Mouse (Mus musculus): ENCODE data around the gene Clic6. TPM values are rescaled to one million over a fixed set of nuclear protein-coding genes. Genes with fewer than 3 reads are reported as not detected.

Clic6 gene
- polyA plus RNA-seq, 1 experiment = 3.6 TPM

DNA sequence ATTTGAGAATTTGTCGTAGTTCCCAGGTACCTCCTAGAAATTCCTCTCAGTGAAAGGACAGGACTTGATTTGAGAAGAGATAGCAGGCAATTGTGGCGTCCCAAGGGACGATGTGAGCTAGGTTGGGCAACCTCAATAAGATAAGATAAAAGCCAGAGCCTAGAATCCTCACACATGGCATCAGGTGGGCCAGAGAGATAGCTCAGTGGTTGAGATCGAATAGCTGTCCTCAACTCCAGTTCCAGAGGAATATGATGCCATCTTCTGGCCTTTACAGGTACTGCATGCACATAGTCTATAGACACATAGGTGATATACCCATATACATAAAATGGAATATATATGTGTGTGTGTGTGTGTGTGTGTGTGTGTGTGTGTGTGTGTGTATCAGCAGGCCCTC is 2.0 kb downstream of the Clic6 start:
- no peaks in the 10 kb centered on the region for H3K36me3 ChIP-seq (ENCODE audit: control insufficient read depth, insufficient read depth, low read length)
- H3K4me1 ChIP-seq (ENCODE audit: control insufficient read depth, insufficient read depth, low read length) = no peaks in the 10 kb centered on the region
- WGBS = 70% methylated on average over 4 of the region's 4 CpGs
- peak; percentile 38 for DNase-seq
- no peak for TF ChIP-seq POLR2A (IDR thresholded peaks at IDR 0.05; ENCODE audit: low read depth, low read length)
- peak; percentile 46 for TF ChIP-seq CTCF (conservative IDR thresholded peaks at IDR 0.05; ENCODE audit: insufficient read depth, insufficient read length, low read depth, low read length)
- H3K4me3 ChIP-seq (ENCODE audit: insufficient read depth, low read depth, low read length) = no peak overlapping the region
- no peaks in the 10 kb centered on the region for H3K27me3 ChIP-seq (replicated peaks; ENCODE audit: control insufficient read depth, insufficient read depth, low read length)
- H3K27ac ChIP-seq (ENCODE audit: insufficient read depth, low read depth, low read length) = no peak overlapping the region

DNA sequence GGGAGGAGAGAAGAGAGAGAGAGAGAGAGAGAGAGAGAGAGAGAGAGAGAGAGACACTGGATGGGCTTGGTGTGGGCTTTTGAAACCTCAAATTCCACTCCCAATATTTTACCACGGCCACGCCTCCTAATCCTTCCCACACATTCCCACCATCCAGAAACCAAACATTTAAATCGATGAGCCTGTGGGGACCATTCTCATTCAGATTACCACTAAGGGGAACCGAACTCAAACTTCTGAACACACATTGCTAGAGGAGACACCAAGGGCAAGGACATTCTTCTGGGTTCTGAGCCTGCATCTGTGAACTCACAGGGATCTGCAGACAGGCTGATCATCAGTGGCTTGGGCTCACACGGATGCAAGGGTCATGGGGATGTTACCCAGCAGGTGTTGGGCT is 2.9 kb downstream of the Clic6 start:
- no peak for DNase-seq
- H3K4me3 ChIP-seq (ENCODE audit: insufficient read depth, low read depth, low read length) = no peak overlapping the region
- no peaks in the 10 kb centered on the region for H3K27me3 ChIP-seq (replicated peaks; ENCODE audit: control insufficient read depth, insufficient read depth, low read length)
- no peak overlapping the region for H3K27ac ChIP-seq (ENCODE audit: insufficient read depth, low read depth, low read length)
- 91% methylated on average over 5 of the region's 5 CpGs for WGBS
- no peak for TF ChIP-seq POLR2A (IDR thresholded peaks at IDR 0.05; ENCODE audit: low read depth, low read length)
- no peak for TF ChIP-seq CTCF (conservative IDR thresholded peaks at IDR 0.05; ENCODE audit: insufficient read depth, insufficient read length, low read depth, low read length)
- H3K36me3 ChIP-seq (ENCODE audit: control insufficient read depth, insufficient read depth, low read length) = no peaks in the 10 kb centered on the region
- H3K4me1 ChIP-seq (ENCODE audit: control insufficient read depth, insufficient read depth, low read length) = no peaks in the 10 kb centered on the region

- WGBS = 78% methylated on average over 9 of the region's 9 CpGs
- no peaks in the 10 kb centered on the region for H3K36me3 ChIP-seq (ENCODE audit: control insufficient read depth, insufficient read depth, low read length)
- no peaks in the 10 kb centered on the region for H3K27me3 ChIP-seq (replicated peaks; ENCODE audit: control insufficient read depth, insufficient read depth, low read length)
- no peak overlapping the region for H3K27ac ChIP-seq (ENCODE audit: insufficient read depth, low read depth, low read length)
- H3K4me3 ChIP-seq (ENCODE audit: insufficient read depth, low read depth, low read length) = no peak overlapping the region
- H3K4me1 ChIP-seq (ENCODE audit: control insufficient read depth, insufficient read depth, low read length) = no peaks in the 10 kb centered on the region
- TF ChIP-seq CTCF (conservative IDR thresholded peaks at IDR 0.05; ENCODE audit: insufficient read depth, insufficient read length, low read depth, low read length) (no peak), POLR2A (IDR thresholded peaks at IDR 0.05; ENCODE audit: low read depth, low read length) (no peak)
- DNase-seq = no peak
Measured at GRCm38 (mm10) chr16:92489356-92489755, 3.8 kb downstream of the Clic6 start.

DNA sequence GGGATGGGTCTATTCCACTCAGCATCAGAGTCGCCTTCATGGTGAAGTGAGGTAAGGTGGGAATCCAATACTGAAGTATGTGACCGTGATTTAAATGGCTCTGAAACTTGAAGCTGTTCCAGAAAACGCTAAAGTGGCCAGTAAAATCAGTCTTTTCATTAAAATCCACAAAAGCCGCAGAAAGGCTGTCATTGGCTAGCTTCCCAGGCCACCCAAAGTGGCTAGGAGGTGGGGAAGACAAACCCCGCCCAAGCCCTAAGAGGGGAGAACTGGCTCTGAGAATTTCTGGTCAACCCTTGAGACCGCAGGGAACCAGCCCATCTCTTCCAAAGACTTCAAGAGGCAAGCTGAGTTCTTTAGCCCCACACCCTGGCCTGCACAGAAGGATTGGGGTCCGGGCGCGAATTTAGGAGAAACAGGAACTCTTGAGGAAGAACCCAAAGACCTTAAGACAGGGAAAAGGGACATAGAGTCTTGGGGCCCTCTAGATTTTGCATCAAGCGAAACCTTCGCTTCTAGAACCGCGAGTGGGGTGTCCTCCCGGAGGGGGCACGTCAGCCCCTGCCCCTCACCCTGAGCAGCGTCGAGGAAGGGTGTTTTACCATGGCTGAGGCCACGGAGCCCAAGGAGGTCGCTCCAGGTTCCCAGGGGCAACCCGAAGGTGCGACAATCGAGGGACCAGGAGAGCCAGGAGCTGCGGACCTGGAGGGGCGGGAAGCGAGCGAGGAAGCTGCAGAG is 12.5 kb downstream of the Clic6 start:
- Histone ChIP-seq H3K27me3 (replicated peaks; ENCODE audit: control insufficient read depth, insufficient read depth, low read length) (peaks cover 1% of the 10 kb centered on the region; the same call in 1 of the 2 replicates), H3K4me1 (ENCODE audit: control insufficient read depth, insufficient read depth, low read length) (no peaks in the 10 kb centered on the region), H3K4me3 (ENCODE audit: insufficient read depth, low read depth, low read length) (0 out of 2 replicates have a peak overlapping the region, but pooled peaks have one; percentile 1), H3K27ac (ENCODE audit: insufficient read depth, low read depth, low read length) (no peak overlapping the region), H3K36me3 (ENCODE audit: control insufficient read depth, insufficient read depth, low read length) (no peaks in the 10 kb centered on the region)
- WGBS = 21% methylated on average over 26 of the region's 26 CpGs
- no peak for TF ChIP-seq POLR2A (IDR thresholded peaks at IDR 0.05; ENCODE audit: low read depth, low read length)
- TF ChIP-seq CTCF (conservative IDR thresholded peaks at IDR 0.05; ENCODE audit: insufficient read depth, insufficient read length, low read depth, low read length) = no peak
- DNase-seq = no peak

- Histone ChIP-seq H3K27ac (ENCODE audit: insufficient read depth, low read depth, low read length) (no peak overlapping the region), H3K4me1 (ENCODE audit: control insufficient read depth, insufficient read depth, low read length) (no peaks in the 10 kb centered on the region), H3K4me3 (ENCODE audit: insufficient read depth, low read depth, low read length) (0 out of 2 replicates have a peak overlapping the region, but pooled peaks have one; percentile 1), H3K27me3 (replicated peaks; ENCODE audit: control insufficient read depth, insufficient read depth, low read length) (peaks cover 1% of the 10 kb centered on the region; the same call in 1 of the 2 replicates), H3K36me3 (ENCODE audit: control insufficient read depth, insufficient read depth, low read length) (no peaks in the 10 kb centered on the region)
- no peak for DNase-seq
- TF ChIP-seq POLR2A (IDR thresholded peaks at IDR 0.05; ENCODE audit: low read depth, low read length) (no peak), CTCF (conservative IDR thresholded peaks at IDR 0.05; ENCODE audit: insufficient read depth, insufficient read length, low read depth, low read length) (no peak)
- WGBS = 1% methylated on average over 34 of the region's 34 CpGs
Measured at GRCm38 (mm10) chr16:92498589-92498981, 13.0 kb downstream of the Clic6 start.

DNA sequence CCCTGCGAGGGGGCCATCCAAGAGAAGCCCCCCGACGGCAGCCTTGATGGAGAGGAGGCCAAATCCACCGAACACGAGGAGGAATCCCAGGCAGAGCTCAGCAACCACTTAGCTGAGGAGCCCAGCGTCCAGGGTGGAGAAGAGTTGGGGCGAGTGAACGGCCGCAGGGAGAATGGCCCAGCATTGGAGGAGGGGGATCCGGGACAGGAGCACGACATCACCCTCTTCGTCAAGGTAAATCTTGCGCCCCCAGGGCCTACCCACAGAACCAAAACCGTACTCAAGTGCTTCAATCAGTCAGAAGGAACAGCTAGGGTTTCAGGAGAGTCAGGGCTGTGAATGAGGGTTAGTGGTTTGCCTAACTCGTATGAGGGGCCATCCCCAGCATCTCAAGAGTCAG is 13.8 kb downstream of the Clic6 start:
- Histone ChIP-seq H3K27ac (ENCODE audit: insufficient read depth, low read depth, low read length) (no peak overlapping the region), H3K4me1 (ENCODE audit: control insufficient read depth, insufficient read depth, low read length) (no peaks in the 10 kb centered on the region), H3K27me3 (replicated peaks; ENCODE audit: control insufficient read depth, insufficient read depth, low read length) (peaks cover 1% of the 10 kb centered on the region; the same call in 1 of the 2 replicates), H3K4me3 (ENCODE audit: insufficient read depth, low read depth, low read length) (no peak overlapping the region), H3K36me3 (ENCODE audit: control insufficient read depth, insufficient read depth, low read length) (no peaks in the 10 kb centered on the region)
- DNase-seq = no peak
- 32% methylated on average over 15 of the region's 15 CpGs for WGBS
- TF ChIP-seq POLR2A (IDR thresholded peaks at IDR 0.05; ENCODE audit: low read depth, low read length) = no peak
- TF ChIP-seq CTCF (conservative IDR thresholded peaks at IDR 0.05; ENCODE audit: insufficient read depth, insufficient read length, low read depth, low read length) = no peak

DNA sequence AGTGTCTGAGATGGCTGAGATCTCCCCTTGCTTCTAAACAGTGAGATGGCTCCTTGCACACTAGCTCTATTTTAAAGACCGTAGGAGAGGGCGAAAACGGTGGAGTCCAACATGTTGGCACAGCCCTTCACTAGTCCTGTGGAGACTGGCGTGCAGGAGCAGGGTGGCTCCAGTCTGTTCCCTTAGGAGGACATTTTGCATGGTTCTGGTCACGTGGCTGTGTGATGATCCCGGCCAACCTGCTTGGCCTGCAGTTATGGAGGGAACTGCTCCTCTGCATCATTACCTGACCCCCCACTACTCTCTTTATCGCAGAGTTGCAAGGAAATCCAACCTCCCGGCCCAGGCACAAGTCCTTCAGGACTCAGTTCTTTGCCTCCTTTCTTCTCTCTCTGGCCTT is 15.0 kb downstream of the Clic6 start:
- no peak for DNase-seq
- no peaks in the 10 kb centered on the region for H3K36me3 ChIP-seq (ENCODE audit: control insufficient read depth, insufficient read depth, low read length)
- TF ChIP-seq CTCF (conservative IDR thresholded peaks at IDR 0.05; ENCODE audit: insufficient read depth, insufficient read length, low read depth, low read length) (no peak), POLR2A (IDR thresholded peaks at IDR 0.05; ENCODE audit: low read depth, low read length) (no peak)
- no peak overlapping the region for H3K27ac ChIP-seq (ENCODE audit: insufficient read depth, low read depth, low read length)
- H3K27me3 ChIP-seq (replicated peaks; ENCODE audit: control insufficient read depth, insufficient read depth, low read length) = peaks cover 1% of the 10 kb centered on the region; the same call in 1 of the 2 replicates
- 88% methylated on average over 8 of the region's 8 CpGs for WGBS
- H3K4me3 ChIP-seq (ENCODE audit: insufficient read depth, low read depth, low read length) = no peak overlapping the region
- no peaks in the 10 kb centered on the region for H3K4me1 ChIP-seq (ENCODE audit: control insufficient read depth, insufficient read depth, low read length)
